Mouse (Mus musculus): ENCODE data around the gene Atrn. TPM values are rescaled to one million over a fixed set of nuclear protein-coding genes. Genes with fewer than 3 reads are reported as not detected.
"Not testable (repeated sequence)": the region's sequence is repeated elsewhere in the genome, so short reads cannot be mapped to it uniquely, and the experiment has no call there.

Atrn gene
- polyA plus RNA-seq, 1 experiment from 2014 or later: 3.7 TPM

DNA sequence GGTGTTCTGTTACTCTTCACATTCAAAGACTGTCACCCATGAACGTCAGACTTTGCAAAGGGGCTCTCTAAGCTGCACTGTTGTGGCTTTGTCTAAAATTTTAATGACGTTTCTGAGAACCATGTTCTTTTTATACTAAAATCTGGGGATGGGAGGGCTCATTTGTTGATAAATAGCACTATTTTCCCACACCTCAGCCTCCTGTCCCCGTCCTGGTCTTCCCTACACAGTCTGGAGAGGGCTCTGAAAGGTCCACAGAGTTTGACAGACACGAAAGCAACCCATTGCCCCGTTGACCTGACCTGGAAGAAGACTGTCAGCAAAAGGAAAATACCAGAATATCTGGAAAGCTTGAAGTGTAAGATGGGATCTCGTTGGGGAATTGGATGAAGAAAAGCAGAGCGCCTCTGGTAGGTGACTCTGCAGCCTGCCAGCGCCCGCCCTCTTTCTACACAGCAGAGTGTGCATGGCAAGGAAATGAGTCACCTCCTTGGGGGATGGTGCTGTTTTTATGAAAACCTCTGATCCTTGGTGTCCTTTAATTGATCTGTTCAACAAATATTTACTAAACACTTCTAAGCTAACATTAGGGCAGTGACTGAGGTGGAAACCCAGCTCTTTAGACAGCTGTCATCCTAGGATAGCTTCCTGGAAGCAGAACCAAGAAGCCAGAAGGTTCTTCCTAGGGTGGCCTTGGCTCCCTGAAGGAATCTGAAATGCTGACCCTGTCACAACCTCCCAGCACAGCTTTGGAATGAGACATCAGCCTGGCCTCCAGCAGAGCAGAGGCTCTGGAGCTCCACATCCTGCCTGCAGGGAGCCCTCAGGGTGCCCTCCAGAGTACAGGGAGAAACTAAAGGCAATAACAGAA, 123.0 kb downstream of the Atrn start:
- WGBS: 42% methylated on average over 9 of the region's 9 CpGs
- peak overlapping the region; percentile 80 for H3K27ac ChIP-seq (replicated peaks)
- no peaks in the 10 kb centered on the region for H3K27me3 ChIP-seq (ENCODE audit: control insufficient read depth, insufficient read depth, low read length)
- no peaks in the 10 kb centered on the region for H3K4me1 ChIP-seq (replicated peaks; ENCODE audit: control insufficient read depth, insufficient read depth)
- TF ChIP-seq EP300 (optimal IDR thresholded peaks at IDR 0.05) (no peak), CTCF (IDR thresholded peaks at IDR 0.05; ENCODE audit: low read depth) (no peak)
- H3K4me2 ChIP-seq (replicated peaks; ENCODE audit: low read depth): no peak overlapping the region
- H3K9ac ChIP-seq (ENCODE audit: low read length): no peak overlapping the region
- ATAC-seq (ENCODE audit: low FRiP score, low TSS enrichment) (peak; percentile 87), DNase-seq (ENCODE audit: low spot score) (peak; percentile 57)
- no peaks in the 10 kb centered on the region for H3K9me3 ChIP-seq (ENCODE audit: control insufficient read depth, low read length)
- no peaks in the 10 kb centered on the region for H3K36me3 ChIP-seq (ENCODE audit: control insufficient read depth, insufficient read depth, low read length)
- H3K4me3 ChIP-seq (ENCODE audit: low read depth, low read length): no peak overlapping the region

GRCm38 (mm10) chr2:131030561-131030960, 124.3 kb downstream of the Atrn start:
- DNase-seq (ENCODE audit: low spot score) (peak; percentile 23), ATAC-seq (ENCODE audit: low FRiP score, low TSS enrichment) (peak; percentile 82)
- Histone ChIP-seq H3K36me3 (ENCODE audit: control insufficient read depth, insufficient read depth, low read length) (no peaks in the 10 kb centered on the region), H3K27ac (replicated peaks) (no peak overlapping the region), H3K4me3 (ENCODE audit: low read depth, low read length) (no peak overlapping the region), H3K4me1 (replicated peaks; ENCODE audit: control insufficient read depth, insufficient read depth) (no peaks in the 10 kb centered on the region), H3K9ac (ENCODE audit: low read length) (no peak overlapping the region), H3K9me3 (ENCODE audit: control insufficient read depth, low read length) (no peaks in the 10 kb centered on the region), H3K4me2 (replicated peaks; ENCODE audit: low read depth) (no peak overlapping the region), H3K27me3 (ENCODE audit: control insufficient read depth, insufficient read depth, low read length) (no peaks in the 10 kb centered on the region)
- no peak for TF ChIP-seq EP300 (optimal IDR thresholded peaks at IDR 0.05)
- TF ChIP-seq CTCF (IDR thresholded peaks at IDR 0.05; ENCODE audit: low read depth): no peak
- 62% methylated on average over 2 of the region's 2 CpGs for WGBS

- WGBS: 96% methylated on average over 1 of the region's 1 CpGs
- no peaks in the 10 kb centered on the region for H3K27me3 ChIP-seq (ENCODE audit: control insufficient read depth, insufficient read depth, low read length)
- no peak for ATAC-seq (ENCODE audit: low FRiP score, low TSS enrichment)
Observed at GRCm38 (mm10) chr2:131030998-131031397, 124.7 kb downstream of the Atrn start.

DNA sequence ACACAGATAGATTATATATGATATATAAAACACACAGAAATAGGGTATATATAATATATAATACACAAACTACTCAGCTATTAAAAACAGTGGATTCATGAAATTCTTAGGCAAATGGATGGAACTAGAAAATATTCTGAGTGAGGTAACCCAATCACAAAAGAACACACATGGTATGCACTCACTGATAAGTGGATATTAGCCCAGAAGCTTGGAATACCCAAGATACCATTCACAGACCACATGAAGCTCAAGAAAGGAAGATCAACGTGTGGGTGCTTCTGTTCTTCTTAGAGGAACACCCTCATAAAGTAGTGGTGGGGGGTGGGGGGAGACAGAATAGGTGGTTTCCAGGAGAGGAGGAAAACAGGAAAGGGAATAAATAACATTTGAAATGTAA, 125.1 kb downstream of the Atrn start:
- H3K27ac ChIP-seq (replicated peaks); H3K4me3 ChIP-seq (ENCODE audit: low read depth, low read length); H3K36me3 ChIP-seq (ENCODE audit: control insufficient read depth, insufficient read depth, low read length); H3K9ac ChIP-seq (ENCODE audit: low read length); DNase-seq (ENCODE audit: low spot score); H3K9me3 ChIP-seq (ENCODE audit: control insufficient read depth, low read length); H3K27me3 ChIP-seq (ENCODE audit: control insufficient read depth, insufficient read depth, low read length); H3K4me2 ChIP-seq (replicated peaks; ENCODE audit: low read depth); H3K4me1 ChIP-seq (replicated peaks; ENCODE audit: control insufficient read depth, insufficient read depth); ATAC-seq (ENCODE audit: low FRiP score, low TSS enrichment): not testable (repeated sequence)
- 57% methylated on average over 1 of the region's 1 CpGs for WGBS

More at GRCm38 (mm10) chr2:131030998-131031397, 124.7 kb downstream of the Atrn start:
- no peak for TF ChIP-seq EP300 (optimal IDR thresholded peaks at IDR 0.05)
- TF ChIP-seq CTCF (IDR thresholded peaks at IDR 0.05; ENCODE audit: low read depth): no peak
- Histone ChIP-seq H3K9ac (ENCODE audit: low read length) (no peak overlapping the region), H3K4me1 (replicated peaks; ENCODE audit: control insufficient read depth, insufficient read depth) (no peaks in the 10 kb centered on the region), H3K9me3 (ENCODE audit: control insufficient read depth, low read length) (no peaks in the 10 kb centered on the region), H3K4me3 (ENCODE audit: low read depth, low read length) (no peak overlapping the region), H3K27ac (replicated peaks) (no peak overlapping the region), H3K36me3 (ENCODE audit: control insufficient read depth, insufficient read depth, low read length) (no peaks in the 10 kb centered on the region), H3K4me2 (replicated peaks; ENCODE audit: low read depth) (no peak overlapping the region)
- no peak for DNase-seq (ENCODE audit: low spot score)

GRCm38 (mm10) chr2:131036343-131036742, 130.0 kb downstream of the Atrn start:
- H3K9ac ChIP-seq (ENCODE audit: low read length): no peak overlapping the region
- H3K36me3 ChIP-seq (ENCODE audit: control insufficient read depth, insufficient read depth, low read length): no peaks in the 10 kb centered on the region
- DNase-seq (ENCODE audit: low spot score) (no peak), ATAC-seq (ENCODE audit: low FRiP score, low TSS enrichment) (no peak)
- no peaks in the 10 kb centered on the region for H3K4me1 ChIP-seq (replicated peaks; ENCODE audit: control insufficient read depth, insufficient read depth)
- no peak overlapping the region for H3K4me3 ChIP-seq (ENCODE audit: low read depth, low read length)
- no peak overlapping the region for H3K4me2 ChIP-seq (replicated peaks; ENCODE audit: low read depth)
- 83% methylated on average over 2 of the region's 2 CpGs for WGBS
- H3K27ac ChIP-seq (replicated peaks): no peak overlapping the region
- TF ChIP-seq EP300 (optimal IDR thresholded peaks at IDR 0.05): no peak
- TF ChIP-seq CTCF (IDR thresholded peaks at IDR 0.05; ENCODE audit: low read depth): no peak
- no peaks in the 10 kb centered on the region for H3K9me3 ChIP-seq (ENCODE audit: control insufficient read depth, low read length)
- H3K27me3 ChIP-seq (ENCODE audit: control insufficient read depth, insufficient read depth, low read length): peaks cover 3% of the 10 kb centered on the region; the same call in 1 of the 2 replicates

GRCm38 (mm10) chr2:131036757-131037156, 130.5 kb downstream of the Atrn start:
- Histone ChIP-seq H3K36me3 (ENCODE audit: control insufficient read depth, insufficient read depth, low read length) (no peaks in the 10 kb centered on the region), H3K4me1 (replicated peaks; ENCODE audit: control insufficient read depth, insufficient read depth) (0 out of 2 replicates have a peak, but pooled peaks cover 2% of the 10 kb centered on the region), H3K9me3 (ENCODE audit: control insufficient read depth, low read length) (no peaks in the 10 kb centered on the region), H3K27ac (replicated peaks) (no peak overlapping the region), H3K4me3 (ENCODE audit: low read depth, low read length) (no peak overlapping the region), H3K9ac (ENCODE audit: low read length) (no peak overlapping the region), H3K27me3 (ENCODE audit: control insufficient read depth, insufficient read depth, low read length) (peaks cover 3% of the 10 kb centered on the region; the same call in 1 of the 2 replicates), H3K4me2 (replicated peaks; ENCODE audit: low read depth) (no peak overlapping the region)
- TF ChIP-seq EP300 (optimal IDR thresholded peaks at IDR 0.05) (no peak), CTCF (IDR thresholded peaks at IDR 0.05; ENCODE audit: low read depth) (no peak)
- DNase-seq (ENCODE audit: low spot score): no peak
- no peak for ATAC-seq (ENCODE audit: low FRiP score, low TSS enrichment)
